Mouse (Mus musculus) heart, adult 2 months (tissue): Measurements from ENCODE around the gene Msl1.

ENCODE experiments used
- CTCF ChIP-seq: fragments of 200-600 bp; IDR thresholded peaks from 2 replicates; pipeline ENCODE4 v1.8.1; 2022; ENCODE audit warnings: antibody characterized with exemption, mild to moderate bottlenecking, moderate library complexity
- POLR2A ChIP-seq: fragments of 200-500 bp; IDR thresholded peaks from 2 replicates; pipeline ENCODE4 v1.6.1; 2011; ENCODE audit warnings: mild to moderate bottlenecking, low read depth, low read length, control low read depth; ENCODE audit not compliant: insufficient read depth

DNA sequence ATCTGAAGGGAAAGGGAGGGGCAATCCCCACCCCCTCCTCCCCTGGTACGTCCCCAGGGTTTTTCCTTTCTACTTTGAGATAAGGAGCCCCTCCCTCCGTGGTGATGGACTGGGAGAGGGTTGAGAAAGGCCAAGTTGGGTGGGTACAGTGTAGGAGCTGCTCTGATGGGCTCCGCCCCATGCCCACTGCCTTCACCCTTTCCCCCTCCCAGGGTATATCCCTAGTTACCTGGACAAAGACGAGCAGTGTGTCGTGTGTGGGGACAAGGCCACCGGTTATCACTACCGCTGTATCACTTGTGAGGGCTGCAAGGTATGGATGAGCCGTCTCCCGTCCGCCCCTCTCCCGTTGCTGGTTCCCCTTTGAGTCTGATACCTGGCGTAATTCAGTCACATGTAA is 38.6 kb upstream of the Msl1 start:
- TF ChIP-seq CTCF (no peak), POLR2A (no peak)
